19 mouse cellular contexts compared by ENCODE assay signal in the genomic region with DNA sequence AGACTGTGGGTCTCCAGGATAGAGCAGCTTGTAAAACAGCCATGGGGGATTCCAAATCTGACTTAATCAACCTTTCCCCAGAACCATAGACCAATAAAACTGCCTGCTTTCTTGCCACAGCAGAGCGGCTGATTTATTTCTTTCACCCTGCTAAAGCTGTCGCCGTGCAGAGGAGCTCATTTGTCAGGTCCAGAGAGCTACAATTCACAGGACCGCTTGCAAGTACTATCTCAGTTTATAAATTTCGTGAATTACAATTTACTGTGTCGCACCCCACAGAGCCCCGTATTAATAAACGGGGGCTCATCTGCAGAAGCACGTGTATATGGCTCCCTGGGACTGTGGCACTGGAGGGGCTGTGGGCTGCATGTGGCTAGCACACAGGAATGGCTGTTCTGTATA.
DNase-seq lines count a peak whose midpoint lies in the region; ATAC-seq and TF ChIP-seq lines count a peak whose summit lies in the region.
"Had no signal": no experiment of that assay in that cellular context is flagged by ENCODE, and none has a peak within 500 bp of the region (broad histone marks: within the 10 kb centered on the region; RNA-seq: fewer than 3 reads in every experiment).

No protein-coding gene starts in this region.

- H3K27me3 ChIP-seq in kidney, embryonic 16.5 days (ENCODE audit: insufficient read depth, low read length), result no peaks in the 10 kb centered on the region
- H3K27me3 ChIP-seq in hindbrain, embryonic 13.5 days, result peaks cover 17% of the 10 kb centered on the region; the same call in 1 of the 2 replicates
- H3K27me3 ChIP-seq in hindbrain, postnatal 0 days (ENCODE audit: insufficient read depth, low read length), result no peaks in the 10 kb centered on the region
- H3K27me3 ChIP-seq in neural tube, embryonic 12.5 days (replicated peaks), result peaks cover 3% of the 10 kb centered on the region; the same call in 1 of the 2 replicates

- peak overlapping the region; percentile 51; the same call in 1 of the 2 replicates for H3K27ac ChIP-seq in kidney, embryonic 16.5 days (ENCODE audit: low read length)
- 0 out of 2 replicates have a peak overlapping the region, but pooled peaks have one; percentile 48 for H3K27ac ChIP-seq in hindbrain, embryonic 13.5 days
- no peak overlapping the region for H3K27ac ChIP-seq in hindbrain, postnatal 0 days
- H3K27ac ChIP-seq in neural tube, embryonic 12.5 days, result no peak overlapping the region
- H3K27ac ChIP-seq: forebrain, embryonic 12.5 days; heart, embryonic 15.5 days; midbrain, embryonic 10.5 days had no signal

- ATAC-seq in kidney, embryonic 16.5 days (ENCODE audit: low FRiP score, low TSS enrichment), result no peak
- ATAC-seq in hindbrain, embryonic 13.5 days (ENCODE audit: low FRiP score), result peak; percentile 54
- no peak for ATAC-seq in hindbrain, postnatal 0 days
- peak; percentile 66 for ATAC-seq in neural tube, embryonic 12.5 days (ENCODE audit: low FRiP score, low read depth)
- ATAC-seq: intestine, postnatal 0 days; liver, postnatal 0 days had no signal

- no peak overlapping the region for H3K4me3 ChIP-seq in kidney, embryonic 16.5 days (ENCODE audit: low read length)
- no peak overlapping the region for H3K4me3 ChIP-seq in hindbrain, embryonic 13.5 days
- H3K4me3 ChIP-seq in hindbrain, postnatal 0 days (ENCODE audit: low read length), result no peak overlapping the region
- no peak overlapping the region for H3K4me3 ChIP-seq in neural tube, embryonic 12.5 days
- H3K4me3 ChIP-seq: forebrain, embryonic 12.5 days; heart, embryonic 15.5 days; midbrain, embryonic 10.5 days had no signal

- TF ChIP-seq CTCF in hindbrain, postnatal 0 days (IDR thresholded peaks at IDR 0.05; ENCODE audit: low read depth), result no peak

- 18% methylated on average over 9 of the region's 9 CpGs for WGBS in kidney, embryonic 16.5 days
- 42% methylated on average over 9 of the region's 9 CpGs for WGBS in hindbrain, embryonic 13.5 days
- WGBS in hindbrain, postnatal 0 days, result 48% methylated on average over 9 of the region's 9 CpGs
- 12% methylated on average over 9 of the region's 9 CpGs for WGBS in neural tube, embryonic 12.5 days

- no peak overlapping the region for H3K9ac ChIP-seq in kidney, embryonic 16.5 days (replicated peaks; ENCODE audit: low read length)
- no peak overlapping the region for H3K9ac ChIP-seq in hindbrain, embryonic 13.5 days
- H3K9ac ChIP-seq in hindbrain, postnatal 0 days (replicated peaks; ENCODE audit: low read length), result no peak overlapping the region
- no peak overlapping the region for H3K9ac ChIP-seq in neural tube, embryonic 12.5 days
- H3K9ac ChIP-seq: forebrain, embryonic 12.5 days; heart, embryonic 15.5 days; liver, postnatal 0 days had no signal

- H3K4me1 ChIP-seq in kidney, embryonic 16.5 days (ENCODE audit: insufficient read depth, low read length), result peaks cover 55% of the 10 kb centered on the region
- peaks cover 37% of the 10 kb centered on the region for H3K4me1 ChIP-seq in hindbrain, embryonic 13.5 days (replicated peaks)
- no peaks in the 10 kb centered on the region; the same call in 1 of the 2 replicates for H3K4me1 ChIP-seq in hindbrain, postnatal 0 days (ENCODE audit: insufficient read depth, low read length)
- peaks cover 45% of the 10 kb centered on the region for H3K4me1 ChIP-seq in neural tube, embryonic 12.5 days

- H3K4me2 ChIP-seq in kidney, embryonic 16.5 days (replicated peaks; ENCODE audit: low read depth, low read length), result 0 out of 2 replicates have a peak overlapping the region, but pooled peaks have one; percentile 3
- H3K4me2 ChIP-seq in hindbrain, embryonic 13.5 days, result peak overlapping the region; percentile 32
- 0 out of 2 replicates have a peak overlapping the region, but pooled peaks have one; percentile 16 for H3K4me2 ChIP-seq in hindbrain, postnatal 0 days (ENCODE audit: low read depth, low read length)
- peak overlapping the region; percentile 37 for H3K4me2 ChIP-seq in neural tube, embryonic 12.5 days (replicated peaks)
- H3K4me2 ChIP-seq: forebrain, embryonic 12.5 days; heart, embryonic 15.5 days had no signal

- H3K9me3 ChIP-seq in kidney, embryonic 16.5 days (ENCODE audit: low read length), result no peaks in the 10 kb centered on the region
- no peaks in the 10 kb centered on the region for H3K9me3 ChIP-seq in hindbrain, embryonic 13.5 days
- no peaks in the 10 kb centered on the region for H3K9me3 ChIP-seq in hindbrain, postnatal 0 days (ENCODE audit: low read length)
- no peaks in the 10 kb centered on the region for H3K9me3 ChIP-seq in neural tube, embryonic 12.5 days
- H3K9me3 ChIP-seq: forebrain, embryonic 12.5 days; heart, embryonic 15.5 days; midbrain, embryonic 10.5 days had no signal

- DNase-seq in kidney, adult 8-10 months, result no peak
- no peak for DNase-seq in hindbrain, postnatal 0 days (ENCODE audit: low spot score)
- DNase-seq in adrenal gland, adult 18-20 months (ENCODE audit: low spot score in 2 of 2), result no peak
- no peak for DNase-seq in urinary bladder, adult 2 months (ENCODE audit: low spot score)
- DNase-seq: cerebellum, adult 18-20 months; cerebellum, postnatal 25 days; gastrocnemius, postnatal 10 days; heart, adult 18-20 months; liver, postnatal 0 days; lung, postnatal 4 days; right cerebral cortex, postnatal 4 days; thymus, adult 2 months had no signal

- H3K36me3 ChIP-seq in kidney, embryonic 16.5 days (ENCODE audit: insufficient read depth, low read length), result no peaks in the 10 kb centered on the region
- H3K36me3 ChIP-seq in hindbrain, embryonic 13.5 days, result no peaks in the 10 kb centered on the region
- H3K36me3 ChIP-seq in hindbrain, postnatal 0 days (ENCODE audit: insufficient read depth, low read length), result no peaks in the 10 kb centered on the region
- no peaks in the 10 kb centered on the region for H3K36me3 ChIP-seq in neural tube, embryonic 12.5 days
- H3K36me3 ChIP-seq: forebrain, embryonic 12.5 days; heart, embryonic 15.5 days; midbrain, embryonic 10.5 days had no signal

Comparison
In these comparisons a context has a peak if more than half of its experiments do, and no peak if none do; other contexts are left out.
1. ATAC-seq: peak in hindbrain, embryonic 13.5 days (single experiment) and neural tube, embryonic 12.5 days (single experiment); none in kidney, embryonic 16.5 days (single experiment) and hindbrain, postnatal 0 days (single experiment).
2. H3K27ac ChIP-seq: peak in kidney, embryonic 16.5 days (single experiment) and hindbrain, embryonic 13.5 days (single experiment); none in hindbrain, postnatal 0 days (single experiment) and neural tube, embryonic 12.5 days (single experiment).
3. Peak in every context shown above with its lines, with median percentiles within 50 percentile points of each other: H3K4me2 ChIP-seq.